Comparison of ENCODE assay signal across 30 mouse cellular contexts in the genomic region with DNA sequence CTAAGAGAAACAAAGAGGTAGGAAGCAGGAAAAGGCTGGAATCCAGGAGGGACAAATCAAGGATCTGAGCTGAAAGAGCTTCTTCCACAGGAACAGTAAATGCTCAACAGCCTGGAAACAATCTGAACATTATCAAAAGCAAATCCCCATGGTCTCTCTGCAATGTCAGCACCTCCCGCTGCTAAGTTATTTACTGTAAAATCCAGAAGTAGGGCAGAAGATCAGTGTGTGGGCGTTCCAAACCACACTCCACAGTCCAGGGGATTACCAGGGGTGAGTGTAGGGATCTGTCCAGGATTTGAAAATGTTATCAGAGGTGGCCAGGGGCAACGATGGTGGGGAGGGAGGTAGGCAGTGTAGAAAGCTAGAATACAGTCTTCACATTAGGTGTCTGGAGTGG.
DNase-seq lines count a peak whose midpoint lies in the region; ATAC-seq and TF ChIP-seq lines count a peak whose summit lies in the region.
"Had no signal": no experiment of that assay in that cellular context is flagged by ENCODE, and none has a peak within 500 bp of the region (broad histone marks: within the 10 kb centered on the region; RNA-seq: fewer than 3 reads in every experiment).

No protein-coding gene starts in this region.

- peaks cover 10% of the 10 kb centered on the region for H3K4me1 ChIP-seq in heart, embryonic 12.5 days (replicated peaks)
- H3K4me1 ChIP-seq: forebrain, embryonic 13.5 days; heart, embryonic 15.5 days; hindbrain, embryonic 13.5 days; kidney, embryonic 15.5 days; limb, embryonic 15.5 days; liver, embryonic 13.5 days; megakaryocyte, embryonic 14.5 days; midbrain, embryonic 12.5 days; neural tube, embryonic 13.5 days had no signal

- peak; percentile 1 for DNase-seq in embryo, embryonic 11 days
- DNase-seq in embryo, embryonic 10.5 days (ENCODE audit: low spot score) = no peak
- DNase-seq in heart, postnatal 4 days = peak; percentile 6
- peak; percentile 3 for DNase-seq in brain, embryonic 14.5 days (ENCODE audit: low read depth)
- DNase-seq in thymus, postnatal 10 days (ENCODE audit: low spot score in 2 of 2) = no peak
- DNase-seq in cerebellum, postnatal 14 days = no peak
- DNase-seq: adrenal gland, adult 2 months; adrenal gland, postnatal 36 days; cerebellum, adult 8-10 months; cerebellum, postnatal 36 days; gastrocnemius, postnatal 14 days; heart, postnatal 36 days; kidney, postnatal 4 days; left cerebral cortex, postnatal 4 days; liver, embryonic 13.5 days; lung, adult 18-20 months; lung, postnatal 4 days; right cerebral cortex, postnatal 14 days had no signal

- H3K27ac ChIP-seq in heart, embryonic 12.5 days (ENCODE audit: poor library complexity, severe bottlenecking) = no peak overlapping the region
- H3K27ac ChIP-seq: forebrain, embryonic 13.5 days; heart, embryonic 15.5 days; hindbrain, embryonic 13.5 days; kidney, embryonic 15.5 days; limb, embryonic 15.5 days; liver, embryonic 13.5 days; midbrain, embryonic 12.5 days; neural tube, embryonic 13.5 days had no signal

- H3K4me2 ChIP-seq in heart, embryonic 12.5 days = no peak overlapping the region
- H3K4me2 ChIP-seq: forebrain, embryonic 13.5 days; heart, embryonic 15.5 days; hindbrain, embryonic 13.5 days; kidney, embryonic 15.5 days; limb, embryonic 15.5 days; liver, embryonic 13.5 days; midbrain, embryonic 12.5 days; neural tube, embryonic 13.5 days had no signal

- no peak for TF ChIP-seq CTCF in brain, embryonic 14.5 days (IDR thresholded peaks at IDR 0.05; ENCODE audit: borderline replicate concordance, extremely low read depth, insufficient read depth, insufficient read length)

- H3K27me3 ChIP-seq in heart, embryonic 12.5 days (replicated peaks) = no peaks in the 10 kb centered on the region
- H3K27me3 ChIP-seq: forebrain, embryonic 13.5 days; heart, embryonic 15.5 days; hindbrain, embryonic 13.5 days; kidney, embryonic 15.5 days; limb, embryonic 15.5 days; liver, embryonic 13.5 days; midbrain, embryonic 12.5 days; neural tube, embryonic 13.5 days had no signal

- H3K4me3 ChIP-seq in heart, embryonic 12.5 days = no peak overlapping the region
- H3K4me3 ChIP-seq: forebrain, embryonic 13.5 days; heart, embryonic 15.5 days; hindbrain, embryonic 13.5 days; kidney, embryonic 15.5 days; limb, embryonic 15.5 days; liver, embryonic 13.5 days; megakaryocyte, embryonic 14.5 days; midbrain, embryonic 12.5 days; neural tube, embryonic 13.5 days had no signal

- H3K36me3 ChIP-seq in heart, embryonic 12.5 days = no peaks in the 10 kb centered on the region
- H3K36me3 ChIP-seq: G1E; heart, embryonic 15.5 days; hindbrain, embryonic 13.5 days; kidney, embryonic 15.5 days; limb, embryonic 15.5 days; liver, embryonic 13.5 days; midbrain, embryonic 12.5 days; neural tube, embryonic 13.5 days had no signal

- 21% methylated on average over 3 of the region's 3 CpGs for WGBS in heart, embryonic 12.5 days

- ATAC-seq in heart, embryonic 12.5 days (ENCODE audit: insufficient number of reproducible peaks, low FRiP score) = no peak
- ATAC-seq: forebrain, embryonic 13.5 days; intestine, embryonic 16.5 days; lung, postnatal 0 days had no signal

- no peaks in the 10 kb centered on the region for H3K9me3 ChIP-seq in heart, embryonic 12.5 days (replicated peaks)
- H3K9me3 ChIP-seq: forebrain, embryonic 13.5 days; G1E; heart, embryonic 15.5 days; hindbrain, embryonic 13.5 days; kidney, embryonic 15.5 days; limb, embryonic 15.5 days; liver, embryonic 13.5 days; midbrain, embryonic 12.5 days; neural tube, embryonic 13.5 days had no signal

- no peak overlapping the region for H3K9ac ChIP-seq in heart, embryonic 12.5 days
- H3K9ac ChIP-seq: forebrain, embryonic 13.5 days; heart, embryonic 15.5 days; hindbrain, embryonic 13.5 days; kidney, embryonic 15.5 days; limb, embryonic 15.5 days; liver, embryonic 13.5 days; midbrain, embryonic 12.5 days; neural tube, embryonic 13.5 days had no signal

- TF ChIP-seq POLR2A in brain, embryonic 14.5 days (IDR thresholded peaks at IDR 0.05; ENCODE audit: borderline replicate concordance, extremely low read depth, insufficient read depth, insufficient read length, poor library complexity, severe bottlenecking) = no peak

Comparison
In these comparisons a context has a peak if more than half of its experiments do, and no peak if none do; other contexts are left out.
1. DNase-seq: peak in embryo, embryonic 11 days (single experiment), heart, postnatal 4 days (single experiment) and brain, embryonic 14.5 days (single experiment); none in embryo, embryonic 10.5 days (single experiment), thymus, postnatal 10 days (0 of 2) and cerebellum, postnatal 14 days (0 of 2).